Mouse (Mus musculus) lung, postnatal 0 days (tissue): Measurements from ENCODE around the gene Dus3l.

Experiments
- CTCF ChIP-seq: IDR thresholded peaks from 2 replicates; pipeline ENCODE4 v1.5.1; 2016; ENCODE audit warnings: antibody characterized with exemption, mild to moderate bottlenecking
- EP300 ChIP-seq: IDR thresholded peaks from 2 replicates; pipeline ENCODE4 v1.6.1; 2016; ENCODE audit warnings: antibody characterized with exemption, mild to moderate bottlenecking, control low read depth

DNA sequence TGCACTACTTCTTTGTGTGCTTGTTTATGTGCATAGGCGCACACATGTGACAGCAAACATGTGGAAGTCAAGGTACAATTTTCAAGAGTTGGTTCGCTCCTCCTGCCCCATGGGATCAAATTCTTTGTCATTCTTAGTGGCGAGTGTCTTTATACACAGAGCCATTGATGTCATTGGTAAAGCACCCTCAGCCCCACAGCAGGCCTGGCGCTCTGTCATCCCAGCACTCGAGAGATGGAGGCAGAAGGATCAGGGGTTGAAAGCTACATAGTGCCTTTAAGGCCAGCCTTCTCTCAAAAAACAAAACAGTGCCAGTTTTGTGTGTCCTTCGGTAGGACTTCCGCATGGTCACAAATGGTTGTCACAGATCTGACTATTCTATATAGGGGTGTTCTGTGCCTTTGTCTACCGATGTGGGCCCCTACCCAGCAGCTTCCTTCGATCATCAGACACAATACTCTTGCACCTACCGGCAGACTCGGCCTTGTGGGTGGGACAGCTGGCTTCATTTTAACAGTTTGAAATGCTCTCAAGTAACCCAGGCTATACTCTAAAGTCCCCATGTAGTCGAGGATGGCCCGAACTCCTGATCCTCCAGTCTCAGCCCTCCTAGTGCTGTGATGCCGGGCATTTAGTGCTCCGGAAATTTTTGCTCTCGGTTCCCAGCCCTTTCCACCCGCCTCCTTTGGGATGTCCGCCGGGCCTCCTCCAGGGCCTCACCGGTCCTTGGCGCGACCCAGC is 48.5 kb upstream of the Dus3l start:
- TF ChIP-seq CTCF (no peak), EP300 (no peak)
